Comparison of ENCODE assay signal across 8 mouse cellular contexts in genomic region chr7:81829379-81829894, GRCm38 (mm10). TPM values are rescaled to one million over a fixed set of nuclear protein-coding genes. Genes with fewer than 3 reads are reported as not detected.
DNase-seq lines count a peak whose midpoint lies in the region; ATAC-seq and TF ChIP-seq lines count a peak whose summit lies in the region.

TSS of gene Btbd1 (minus strand) at chr7:81829431.

- peak within 1 kb of the TSS; percentile 84 for H3K4me3 ChIP-seq in embryonic fibroblast, embryonic 13.5 days (ENCODE audit: insufficient read depth, low read length)
- H3K4me3 ChIP-seq in heart, embryonic 10.5 days: peak within 1 kb of the TSS; percentile 87
- H3K4me3 ChIP-seq in kidney, embryonic 15.5 days (replicated peaks): peak within 1 kb of the TSS; percentile 65
- H3K4me3 ChIP-seq in liver, adult 2 months (ENCODE audit: insufficient read depth, low read depth, low read length): peak within 1 kb of the TSS; percentile 99

- TF ChIP-seq POLR2A in embryonic fibroblast, embryonic 13.5 days (IDR thresholded peaks at IDR 0.05; ENCODE audit: low read depth, low read length): peak; percentile 86
- peak; percentile 42; the same call in 1 of the 2 replicates for TF ChIP-seq POLR2A in liver, adult 2 months (IDR thresholded peaks at IDR 0.05; ENCODE audit: extremely low read depth, insufficient read depth, low read length)

- H3K4me1 ChIP-seq in embryonic fibroblast, embryonic 13.5 days (ENCODE audit: control insufficient read depth, insufficient read depth, low read length): peaks cover 7% of the 10 kb centered on the region; the same call in 1 of the 2 replicates
- peaks cover 41% of the 10 kb centered on the region for H3K4me1 ChIP-seq in heart, embryonic 10.5 days
- peaks cover 34% of the 10 kb centered on the region for H3K4me1 ChIP-seq in kidney, embryonic 15.5 days
- peaks cover 21% of the 10 kb centered on the region for H3K4me1 ChIP-seq in liver, adult 2 months (ENCODE audit: control insufficient read depth, insufficient read depth, low read length)

- peak within 1 kb of the TSS; percentile 44 for H3K27ac ChIP-seq in embryonic fibroblast, embryonic 13.5 days (ENCODE audit: insufficient read depth, low read length)
- peak within 1 kb of the TSS; percentile 98 for H3K27ac ChIP-seq in heart, embryonic 10.5 days
- peak within 1 kb of the TSS; percentile 97 for H3K27ac ChIP-seq in kidney, embryonic 15.5 days
- H3K27ac ChIP-seq in liver, adult 2 months (replicated peaks; ENCODE audit: insufficient read depth, low read depth, low read length): peak within 1 kb of the TSS; percentile 89

- TF ChIP-seq CTCF in embryonic fibroblast, embryonic 13.5 days (IDR thresholded peaks at IDR 0.05; ENCODE audit: borderline replicate concordance, insufficient read depth, low read length): no peak
- TF ChIP-seq CTCF in liver, adult 2 months (IDR thresholded peaks at IDR 0.05; ENCODE audit: low read depth, low read length): no peak

- H3K9me3 ChIP-seq in heart, embryonic 10.5 days: no peaks in the 10 kb centered on the region
- no peaks in the 10 kb centered on the region for H3K9me3 ChIP-seq in kidney, embryonic 15.5 days (replicated peaks)

- H3K36me3 ChIP-seq in heart, embryonic 10.5 days: no peaks in the 10 kb centered on the region
- H3K36me3 ChIP-seq in kidney, embryonic 15.5 days: no peaks in the 10 kb centered on the region
- H3K36me3 ChIP-seq in liver, adult 2 months (ENCODE audit: control insufficient read depth, insufficient read depth, low read length): no peaks in the 10 kb centered on the region

- H3K27me3 ChIP-seq in heart, embryonic 10.5 days (ENCODE audit: insufficient read depth, poor library complexity, severe bottlenecking): no peaks in the 10 kb centered on the region
- H3K27me3 ChIP-seq in kidney, embryonic 15.5 days: no peaks in the 10 kb centered on the region
- H3K27me3 ChIP-seq in liver, adult 2 months (ENCODE audit: control insufficient read depth, insufficient read depth, low read length): no peaks in the 10 kb centered on the region

- WGBS in heart, embryonic 10.5 days: 2% methylated on average over 49 of the region's 58 CpGs
- WGBS in kidney, embryonic 15.5 days: under 1% methylated on average over 58 of the region's 58 CpGs
- WGBS in liver, adult 2 months: 2% methylated on average over 55 of the region's 58 CpGs

- peak; percentile 94 for ATAC-seq in kidney, embryonic 15.5 days (replicated peaks; ENCODE audit: low FRiP score)
- peak; percentile 48 for ATAC-seq in monocyte, adult 5-6 weeks (replicated peaks; ENCODE audit: insufficient number of reproducible peaks, low FRiP score, low TSS enrichment, poor library complexity, severe bottlenecking)

- DNase-seq in 3T3-L1 (ENCODE audit: low read depth, low spot score): peak; percentile 59
- peak; percentile 90 for DNase-seq in adrenal gland, postnatal 25 days
- DNase-seq in heart, embryonic 10.5 days (ENCODE audit: low spot score): peak; percentile 86
- DNase-seq in liver, adult 2 months (ENCODE audit: extremely low read depth, low read depth, low spot score): peak; percentile 29
- DNase-seq in spleen, postnatal 4 days (ENCODE audit: low spot score in 2 of 2): peak; percentile 82 to 92

- H3K79me2 ChIP-seq in liver, adult 2 months (ENCODE audit: control insufficient read depth, insufficient read depth, low read length): peaks cover 23% of the 10 kb centered on the region; the same call in 1 of the 2 replicates

- H3K9ac ChIP-seq in kidney, embryonic 15.5 days: peak within 1 kb of the TSS; percentile 86
- peak within 1 kb of the TSS; percentile 98 for H3K9ac ChIP-seq in liver, adult 2 months (ENCODE audit: low read depth, low read length)

- peak within 1 kb of the TSS; percentile 81 for H3K4me2 ChIP-seq in kidney, embryonic 15.5 days

RNA-seq across cellular contexts. Expression of gene Btbd1, which starts in this region (rescaled TPM):
- 113 and 119 TPM in 2 replicates for total RNA-seq in adrenal gland, postnatal 25 days (2021)
- 126 and 134 TPM in 2 replicates for polyA plus RNA-seq in embryonic fibroblast, embryonic 13.5 days (2011; ENCODE audit: insufficient read length, low read depth, missing spikeins)
- 75.2 and 81.1 TPM in 2 replicates for polyA plus RNA-seq in heart, embryonic 10.5 days (2016; fragmentation: Nextera tagmentation; extraction: Ambion mirVana)
- 62.3 and 67.3 TPM in 2 replicates for polyA plus RNA-seq in kidney, embryonic 15.5 days (2015; fragmentation: Nextera tagmentation; extraction: Ambion mirVana)
- total RNA-seq in liver, adult 2 months (2014; rRNA removed): 29.9 and 31.7 TPM in 2 replicates
- polyA plus RNA-seq in liver, adult 2 months (2012; rRNA removed): 12.5 and 13.3 TPM in 2 replicates
- 91.7 to 129 TPM (median 116 TPM) in 3 replicates for total RNA-seq in monocyte, adult 5-6 weeks (2017)

Comparison
In these comparisons a context has a peak if more than half of its experiments do, and no peak if none do; other contexts are left out.
1. Peak in every context shown above with its lines: DNase-seq, ATAC-seq, H3K4me3 ChIP-seq and H3K27ac ChIP-seq.
2. DNase-seq: peak in every context shown above with its lines; median percentile 90 in adrenal gland, postnatal 25 days; 87 in spleen, postnatal 4 days; 86 in heart, embryonic 10.5 days; 59 in 3T3-L1; 29 in liver, adult 2 months.
3. H3K27ac ChIP-seq: peak in every context shown above with its lines; median percentile 98 in heart, embryonic 10.5 days; 97 in kidney, embryonic 15.5 days; 89 in liver, adult 2 months; 44 in embryonic fibroblast, embryonic 13.5 days.